ENCODE assay signal across 8 mouse cellular contexts in genomic region chr16:58501760-58502301, GRCm38 (mm10). TPM values are rescaled to one million over a fixed set of nuclear protein-coding genes. Genes with fewer than 3 reads are reported as not detected.
A peak's percentile ranks its signal among the peaks of the same experiment; 100 is the strongest.
DNase-seq lines count a peak whose midpoint lies in the region; ATAC-seq lines count a peak whose summit lies in the region.

No protein-coding gene starts in this region.

- peaks cover 9% of the 10 kb centered on the region for H3K4me1 ChIP-seq in midbrain, embryonic 11.5 days (ENCODE audit: control insufficient read depth, insufficient read depth, low read length)
- H3K4me1 ChIP-seq in midbrain, embryonic 14.5 days (ENCODE audit: control insufficient read depth, insufficient read depth, low read length): peaks cover 5% of the 10 kb centered on the region; the same call in 1 of the 2 replicates
- H3K4me1 ChIP-seq in limb, embryonic 11.5 days (ENCODE audit: control insufficient read depth, insufficient read depth, low read length): peaks cover 6% of the 10 kb centered on the region; the same call in 1 of the 2 replicates

- no peak overlapping the region for H3K27ac ChIP-seq in midbrain, embryonic 11.5 days (ENCODE audit: low read depth, low read length)
- H3K27ac ChIP-seq in midbrain, embryonic 14.5 days (replicated peaks; ENCODE audit: low read depth, low read length): no peak overlapping the region
- 0 out of 2 replicates have a peak overlapping the region, but pooled peaks have one; percentile 36 for H3K27ac ChIP-seq in limb, embryonic 11.5 days (replicated peaks; ENCODE audit: low read depth, low read length)

- H3K9me3 ChIP-seq in midbrain, embryonic 11.5 days (ENCODE audit: control insufficient read depth, low read length): no peaks in the 10 kb centered on the region
- H3K9me3 ChIP-seq in midbrain, embryonic 14.5 days (ENCODE audit: control insufficient read depth, low read length): no peaks in the 10 kb centered on the region
- H3K9me3 ChIP-seq in limb, embryonic 11.5 days (ENCODE audit: control insufficient read depth, low read length): no peaks in the 10 kb centered on the region

- 39% methylated on average over 6 of the region's 6 CpGs for WGBS in midbrain, embryonic 11.5 days
- 32% methylated on average over 6 of the region's 6 CpGs for WGBS in midbrain, embryonic 14.5 days
- 33% methylated on average over 6 of the region's 6 CpGs for WGBS in limb, embryonic 11.5 days

- no peaks in the 10 kb centered on the region for H3K27me3 ChIP-seq in midbrain, embryonic 11.5 days (ENCODE audit: control insufficient read depth, insufficient read depth, low read length)
- H3K27me3 ChIP-seq in midbrain, embryonic 14.5 days (ENCODE audit: control insufficient read depth, insufficient read depth, low read length): no peaks in the 10 kb centered on the region
- no peaks in the 10 kb centered on the region for H3K27me3 ChIP-seq in limb, embryonic 11.5 days (ENCODE audit: control insufficient read depth, insufficient read depth, low read length)

- no peak overlapping the region for H3K9ac ChIP-seq in midbrain, embryonic 11.5 days (ENCODE audit: low read length)
- no peak overlapping the region for H3K9ac ChIP-seq in midbrain, embryonic 14.5 days (replicated peaks; ENCODE audit: low read length)
- no peak overlapping the region for H3K9ac ChIP-seq in limb, embryonic 11.5 days (ENCODE audit: low read length)

- DNase-seq in embryo, embryonic 10 days (ENCODE audit: low spot score): peak; percentile 35
- DNase-seq in embryo, embryonic 9.5 days (ENCODE audit: extremely low spot score): no peak
- DNase-seq in midbrain, embryonic 11.5 days (ENCODE audit: low spot score, missing footprints): no peak
- no peak for DNase-seq in midbrain, embryonic 14.5 days
- no peak for DNase-seq in limb, embryonic 11.5 days (ENCODE audit: low spot score)
- peak; percentile 54 for DNase-seq in skeletal muscle tissue, adult 2 months (ENCODE audit: low read depth, low spot score)
- no peak for DNase-seq in adrenal gland, postnatal 25 days
- no peak for DNase-seq in MN1 (ENCODE audit: low spot score)

- H3K4me3 ChIP-seq in midbrain, embryonic 11.5 days (ENCODE audit: low read depth, low read length): no peak overlapping the region
- no peak overlapping the region for H3K4me3 ChIP-seq in midbrain, embryonic 14.5 days (replicated peaks; ENCODE audit: low read depth, low read length)
- no peak overlapping the region for H3K4me3 ChIP-seq in limb, embryonic 11.5 days (ENCODE audit: low read depth, low read length)

- no peak overlapping the region for H3K4me2 ChIP-seq in midbrain, embryonic 11.5 days
- H3K4me2 ChIP-seq in midbrain, embryonic 14.5 days (ENCODE audit: low read length): no peak overlapping the region
- no peak overlapping the region for H3K4me2 ChIP-seq in limb, embryonic 11.5 days (ENCODE audit: low read depth, severe bottlenecking)

- peak; percentile 57; the same call in 1 of the 2 replicates for ATAC-seq in midbrain, embryonic 11.5 days (ENCODE audit: low FRiP score)
- no peak for ATAC-seq in midbrain, embryonic 14.5 days (ENCODE audit: low FRiP score, low TSS enrichment)
- ATAC-seq in limb, embryonic 11.5 days (ENCODE audit: insufficient number of reproducible peaks, low FRiP score, low TSS enrichment, low read depth): peak; percentile 46; the same call in 1 of the 2 replicates

- no peaks in the 10 kb centered on the region for H3K36me3 ChIP-seq in midbrain, embryonic 11.5 days (ENCODE audit: control insufficient read depth, insufficient read depth, low read length)
- H3K36me3 ChIP-seq in midbrain, embryonic 14.5 days (ENCODE audit: control insufficient read depth, insufficient read depth, low read length): no peaks in the 10 kb centered on the region
- H3K36me3 ChIP-seq in limb, embryonic 11.5 days (ENCODE audit: control insufficient read depth, insufficient read depth, low read length): no peaks in the 10 kb centered on the region

RNA-seq across cellular contexts. Expression of gene St3gal6, which starts 22.2 kb away (rescaled TPM):
- polyA plus RNA-seq in midbrain, embryonic 11.5 days (2014; fragmentation: Nextera tagmentation; extraction: Ambion mirVana): 10.4 and 11.8 TPM in 2 replicates
- polyA plus RNA-seq in midbrain, embryonic 14.5 days (2014; fragmentation: Nextera tagmentation; extraction: Ambion mirVana): 8.3 and 8.5 TPM in 2 replicates
- polyA plus RNA-seq in limb, embryonic 11.5 days (2014; fragmentation: Nextera tagmentation; extraction: Ambion mirVana): 9.7 and 14.0 TPM in 2 replicates
- 22.6 and 24.6 TPM in 2 replicates for total RNA-seq in adrenal gland, postnatal 25 days (2021)

Comparison
In these comparisons a context has a peak if more than half of its experiments do, and no peak if none do; other contexts are left out.
1. DNase-seq: peak in embryo, embryonic 10 days (single experiment) and skeletal muscle tissue, adult 2 months (single experiment); none in embryo, embryonic 9.5 days (single experiment), midbrain, embryonic 11.5 days (single experiment), midbrain, embryonic 14.5 days (single experiment), limb, embryonic 11.5 days (single experiment), adrenal gland, postnatal 25 days (single experiment) and MN1 (single experiment).